Mouse (Mus musculus) stomach, embryonic 14.5 days (tissue): Measurements from ENCODE around the gene Zfp575. TPM values are rescaled to one million over a fixed set of nuclear protein-coding genes. Genes with fewer than 3 reads are reported as not detected.

ENCODE experiments used
- ATAC-seq: fragments of 200-750 bp; cut with Nextera tagmentation; 2 replicates; pipeline ENCODE4 v1.8.0; 2017; ENCODE audit warnings: low read depth, moderate TSS enrichment; ENCODE audit not compliant: insufficient number of reproducible peaks, insufficient read depth, low FRiP score
- H3K27ac ChIP-seq: fragments of 300-500 bp; sonication (generic); 2 replicates; pipeline ENCODE4 v1.5.1; 2014; ENCODE audit warnings: mild to moderate bottlenecking, low read length, moderate library complexity, mixed read lengths
- H3K27me3 ChIP-seq: fragments of 300-500 bp; sonication (generic); 2 replicates; pipeline ENCODE4 v1.6.1; 2014; ENCODE audit warnings: low read length, control low read depth, mixed read lengths; ENCODE audit not compliant: control insufficient read depth, insufficient read depth
- H3K36me3 ChIP-seq: fragments of 300-500 bp; sonication (generic); 2 replicates; pipeline ENCODE4 v1.6.1; 2014; ENCODE audit warnings: mild to moderate bottlenecking, control low read depth, low read length, moderate library complexity, mixed read lengths; ENCODE audit not compliant: control insufficient read depth, insufficient read depth
- H3K4me1 ChIP-seq: fragments of 300-500 bp; sonication (generic); 2 replicates; pipeline ENCODE4 v1.6.1; 2014; ENCODE audit warnings: low read length, control low read depth, mixed read lengths; ENCODE audit not compliant: control insufficient read depth, insufficient read depth
- H3K4me2 ChIP-seq: fragments of 300-500 bp; sonication (generic); replicated peaks from 2 replicates; pipeline ENCODE4 v1.6.1; 2014; ENCODE audit warnings: low read depth, low read length, control low read depth
- H3K4me3 ChIP-seq: fragments of 300-500 bp; sonication (generic); 2 replicates; pipeline ENCODE4 v1.5.1; 2014; ENCODE audit warnings: low read depth, low read length, control low read depth
- H3K9ac ChIP-seq: fragments of 300-500 bp; sonication (generic); replicated peaks from 2 replicates; pipeline ENCODE4 v1.6.1; 2014; ENCODE audit warnings: low read depth, mild to moderate bottlenecking, control low read depth, low read length, moderate library complexity, mixed read lengths
- H3K9me3 ChIP-seq: fragments of 300-500 bp; sonication (generic); 2 replicates; pipeline ENCODE4 v1.6.1; 2016; ENCODE audit warnings: low read depth, low read length, control low read depth; ENCODE audit not compliant: control insufficient read depth
- WGBS: fragments of 180-500 bp; shearing (Covaris S2); extraction: QIAGEN DNeasy Blood & Tissue Kit; methylation state at CpG from one replicate; pipeline ENCODE4 v1.1.7; 2014; 5-methylcytosine and 5-hydroxymethylcytosine counted together
- polyA plus RNA-seq: library from polyadenylated mRNA; unstranded; fragments of >200 nt; fragmentation: Nextera tagmentation; extraction: Ambion mirVana; gene quantifications from 2 replicates; pipeline ENCODE4 v1.2.1, GENCODE M21; 2014

Gene Zfp575
- polyA plus RNA-seq, 1 experiment from 2014 or later: 4.0 TPM

- Histone ChIP-seq H3K4me3 (no peak overlapping the region), H3K36me3 (peaks cover 53% of the 10 kb centered on the region), H3K27ac (no peak overlapping the region), H3K4me2 (no peak overlapping the region), H3K9ac (no peak overlapping the region), H3K9me3 (no peaks in the 10 kb centered on the region), H3K4me1 (no peaks in the 10 kb centered on the region), H3K27me3 (no peaks in the 10 kb centered on the region)
- 69% methylated on average over 6 of the region's 6 CpGs for WGBS
- no peak for ATAC-seq
These were observed 22.7 kb downstream of the Zfp575 start for GRCm38 (mm10) chr7:24564607-24565265.

- WGBS: 95% methylated on average over 4 of the region's 4 CpGs
These were observed 23.6 kb downstream of the Zfp575 start for GRCm38 (mm10) chr7:24563837-24564206.

GRCm38 (mm10) chr7:24563191-24563836 is 24.1 kb downstream of the Zfp575 start:
- no peaks in the 10 kb centered on the region for H3K4me1 ChIP-seq
- H3K4me2 ChIP-seq: no peak overlapping the region
- H3K27ac ChIP-seq: no peak overlapping the region
- no peak overlapping the region for H3K9ac ChIP-seq
- 93% methylated on average over 8 of the region's 8 CpGs for WGBS
- no peak for ATAC-seq
- H3K36me3 ChIP-seq: peaks cover 52% of the 10 kb centered on the region
- H3K9me3 ChIP-seq: no peaks in the 10 kb centered on the region
- no peak overlapping the region for H3K4me3 ChIP-seq
- no peaks in the 10 kb centered on the region for H3K27me3 ChIP-seq

More at GRCm38 (mm10) chr7:24563837-24564206, 23.6 kb downstream of the Zfp575 start:
- no peaks in the 10 kb centered on the region for H3K9me3 ChIP-seq
- no peaks in the 10 kb centered on the region for H3K4me1 ChIP-seq
- no peak overlapping the region for H3K9ac ChIP-seq
- H3K4me2 ChIP-seq: no peak overlapping the region
- peaks cover 54% of the 10 kb centered on the region for H3K36me3 ChIP-seq
- no peak overlapping the region for H3K27ac ChIP-seq
- H3K27me3 ChIP-seq: no peaks in the 10 kb centered on the region
- H3K4me3 ChIP-seq: no peak overlapping the region
- no peak for ATAC-seq

- Histone ChIP-seq H3K9me3 (no peaks in the 10 kb centered on the region), H3K9ac (no peak overlapping the region), H3K27ac (no peak overlapping the region), H3K36me3 (peaks cover 38% of the 10 kb centered on the region), H3K4me2 (no peak overlapping the region), H3K27me3 (no peaks in the 10 kb centered on the region), H3K4me3 (no peak overlapping the region), H3K4me1 (no peaks in the 10 kb centered on the region)
- WGBS: 86% methylated on average over 4 of the region's 4 CpGs
- no peak for ATAC-seq
These were observed 26.0 kb downstream of the Zfp575 start for GRCm38 (mm10) chr7:24561450-24561849.

GRCm38 (mm10) chr7:24555786-24556185 is 31.7 kb downstream of the Zfp575 start:
- no peaks in the 10 kb centered on the region for H3K9me3 ChIP-seq
- no peaks in the 10 kb centered on the region for H3K27me3 ChIP-seq
- no peak overlapping the region for H3K4me2 ChIP-seq
- H3K4me3 ChIP-seq: no peak overlapping the region
- H3K4me1 ChIP-seq: no peaks in the 10 kb centered on the region
- no peak overlapping the region for H3K27ac ChIP-seq
- peaks cover 37% of the 10 kb centered on the region for H3K36me3 ChIP-seq
- H3K9ac ChIP-seq: no peak overlapping the region
- ATAC-seq: no peak
- WGBS: 93% methylated on average over 10 of the region's 10 CpGs

DNA sequence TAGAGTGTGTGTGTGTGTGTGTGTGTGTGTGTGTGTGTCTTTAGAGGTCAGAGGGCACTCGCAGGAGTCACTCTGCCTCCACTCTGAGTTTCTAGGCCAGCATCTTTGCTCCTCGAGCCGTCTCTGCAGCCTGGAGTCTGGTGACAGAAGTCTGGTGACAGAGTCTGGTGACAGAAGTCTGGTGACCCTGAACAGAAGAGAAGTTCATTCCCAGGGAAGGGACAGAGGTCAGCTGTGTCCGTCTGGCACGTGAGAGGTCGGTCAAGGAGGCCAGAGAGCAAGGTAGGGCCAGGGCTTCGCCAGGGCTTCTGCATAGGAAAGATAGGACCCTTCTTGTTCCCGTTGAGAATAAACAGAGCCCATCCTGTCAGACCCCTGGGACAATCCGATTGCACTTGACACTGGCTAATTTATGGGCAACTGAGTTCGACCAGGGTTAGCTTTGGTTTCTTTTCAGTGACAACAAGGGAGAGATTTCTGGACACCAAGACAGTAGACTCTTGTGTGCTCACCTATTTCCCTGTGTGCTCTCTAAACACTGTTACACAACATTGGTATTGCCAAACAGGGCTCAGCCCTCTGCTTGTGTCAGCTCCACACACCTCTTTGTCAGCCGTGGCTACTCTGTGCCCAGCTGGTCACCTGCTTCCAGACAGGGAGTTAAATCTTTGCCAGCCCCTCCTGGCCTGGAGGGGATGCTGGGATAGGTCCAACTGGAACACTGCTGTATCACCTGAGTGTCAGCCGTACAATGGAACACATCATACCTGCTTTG is 35.3 kb downstream of the Zfp575 start:
- WGBS: 85% methylated on average over 12 of the region's 12 CpGs
- no peaks in the 10 kb centered on the region for H3K27me3 ChIP-seq
- no peak overlapping the region for H3K27ac ChIP-seq
- H3K9me3 ChIP-seq: no peaks in the 10 kb centered on the region
- peaks cover 7% of the 10 kb centered on the region; the same call in 1 of the 2 replicates for H3K4me1 ChIP-seq
- ATAC-seq: no peak
- no peak overlapping the region for H3K4me3 ChIP-seq
- H3K9ac ChIP-seq: no peak overlapping the region
- H3K36me3 ChIP-seq: peaks cover 31% of the 10 kb centered on the region
- no peak overlapping the region for H3K4me2 ChIP-seq

GRCm38 (mm10) chr7:24547534-24548036 is 39.9 kb downstream of the Zfp575 start:
- Histone ChIP-seq H3K9ac (peak overlapping the region; percentile 73), H3K27ac (no peak overlapping the region), H3K4me2 (peak overlapping the region; percentile 66), H3K9me3 (no peaks in the 10 kb centered on the region), H3K27me3 (no peaks in the 10 kb centered on the region), H3K36me3 (peaks cover 19% of the 10 kb centered on the region), H3K4me3 (peak overlapping the region; percentile 86), H3K4me1 (peaks cover 11% of the 10 kb centered on the region; the same call in 1 of the 2 replicates)
- no peak for ATAC-seq
- 22% methylated on average over 13 of the region's 13 CpGs for WGBS

DNA sequence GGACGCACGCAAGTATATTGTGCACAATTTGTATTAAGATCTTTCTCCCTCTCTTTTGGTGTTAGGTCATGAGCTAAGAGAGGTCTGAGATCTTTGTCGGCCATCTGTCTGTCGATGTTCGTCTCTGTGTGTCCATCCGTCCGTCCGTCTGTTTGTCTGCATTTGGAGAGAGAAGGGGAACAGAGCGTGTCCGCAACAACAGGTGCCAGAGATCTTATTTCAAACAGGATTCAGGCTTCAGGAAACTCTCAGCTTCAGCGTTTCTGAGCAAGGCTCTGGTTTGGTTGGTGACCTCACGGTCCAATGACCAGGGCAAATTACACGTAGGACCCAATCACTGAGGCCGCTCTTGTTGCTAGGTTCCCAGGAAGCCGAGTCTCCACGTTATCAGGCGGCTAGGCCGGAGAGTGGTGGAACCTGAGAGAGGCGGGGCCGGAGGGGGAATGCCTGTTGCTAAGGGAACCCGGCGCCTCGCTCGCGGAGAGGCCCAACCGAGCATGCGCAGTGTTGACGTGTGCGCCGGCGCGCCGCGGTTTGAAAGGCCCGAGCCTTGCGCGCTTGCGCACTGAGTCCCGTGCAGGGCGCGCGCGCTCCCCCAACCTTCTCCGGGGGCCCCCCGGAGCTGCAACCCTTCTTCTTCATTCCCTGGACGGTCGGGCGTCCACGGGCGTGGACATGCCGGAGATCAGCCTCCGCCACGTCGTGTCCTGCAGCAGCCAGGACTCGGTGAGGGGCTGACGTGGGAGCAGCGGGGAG is 40.6 kb downstream of the Zfp575 start:
- H3K36me3 ChIP-seq: peaks cover 13% of the 10 kb centered on the region
- H3K4me1 ChIP-seq: peaks cover 11% of the 10 kb centered on the region; the same call in 1 of the 2 replicates
- ATAC-seq: peak; percentile 99
- H3K9ac ChIP-seq: peak overlapping the region; percentile 73
- H3K27ac ChIP-seq: peak overlapping the region; percentile 76
- peak overlapping the region; percentile 86 for H3K4me3 ChIP-seq
- no peaks in the 10 kb centered on the region for H3K27me3 ChIP-seq
- no peaks in the 10 kb centered on the region for H3K9me3 ChIP-seq
- peak overlapping the region; percentile 66 for H3K4me2 ChIP-seq
- WGBS: under 1% methylated on average over 57 of the region's 57 CpGs
